In genomic region chr7:4165286-4165685, GRCm38 (mm10) we compare ENCODE assay signal across 10 mouse cellular contexts. TPM values are rescaled to one million over a fixed set of nuclear protein-coding genes. Genes with fewer than 3 reads are reported as not detected.
DNase-seq lines count a peak whose midpoint lies in the region; ATAC-seq and TF ChIP-seq lines count a peak whose summit lies in the region.
"Had no signal": no experiment of that assay in that cellular context is flagged by ENCODE, and none has a peak within 500 bp of the region (broad histone marks: within the 10 kb centered on the region; RNA-seq: fewer than 3 reads in every experiment).

No protein-coding gene starts in this region.

- no peak for ATAC-seq in embryonic facial prominence, embryonic 11.5 days (replicated peaks; ENCODE audit: insufficient number of reproducible peaks, low FRiP score, low TSS enrichment, low read depth)
- peak; percentile 58 for ATAC-seq in intestine, postnatal 0 days
- no peak for ATAC-seq in liver, embryonic 15.5 days (ENCODE audit: insufficient read depth)
- ATAC-seq in cerebellum, adult (ENCODE audit: insufficient number of reproducible peaks, low FRiP score, low TSS enrichment), result no peak

- H3K9me3 ChIP-seq in embryonic facial prominence, embryonic 11.5 days (replicated peaks; ENCODE audit: control insufficient read depth, low read length), result no peaks in the 10 kb centered on the region
- no peaks in the 10 kb centered on the region for H3K9me3 ChIP-seq in intestine, postnatal 0 days (ENCODE audit: control insufficient read depth)
- H3K9me3 ChIP-seq in liver, embryonic 15.5 days (replicated peaks), result no peaks in the 10 kb centered on the region

- H3K4me1 ChIP-seq in embryonic facial prominence, embryonic 11.5 days (ENCODE audit: control insufficient read depth, insufficient read depth, low read length), result no peaks in the 10 kb centered on the region
- H3K4me1 ChIP-seq in intestine, postnatal 0 days (replicated peaks; ENCODE audit: control insufficient read depth, insufficient read depth, low read length), result no peaks in the 10 kb centered on the region; the same call in 1 of the 2 replicates
- peaks cover 15% of the 10 kb centered on the region for H3K4me1 ChIP-seq in liver, embryonic 15.5 days (replicated peaks)

- intact Hi-C loops in gastrocnemius, adult 2 months (cut with DNase I), result no loop called here

- H3K4me2 ChIP-seq in embryonic facial prominence, embryonic 11.5 days (ENCODE audit: low read depth, low read length), result 0 out of 2 replicates have a peak overlapping the region, but pooled peaks have one; percentile 25
- peak overlapping the region; percentile 77 for H3K4me2 ChIP-seq in intestine, postnatal 0 days (replicated peaks; ENCODE audit: low read depth)
- peak overlapping the region; percentile 57 for H3K4me2 ChIP-seq in liver, embryonic 15.5 days

- WGBS in embryonic facial prominence, embryonic 11.5 days, result 21% methylated on average over 3 of the region's 3 CpGs
- 7% methylated on average over 3 of the region's 3 CpGs for WGBS in intestine, postnatal 0 days
- 21% methylated on average over 3 of the region's 3 CpGs for WGBS in liver, embryonic 15.5 days (ENCODE audit: insufficient replicate concordance)

- no peaks in the 10 kb centered on the region for H3K36me3 ChIP-seq in embryonic facial prominence, embryonic 11.5 days (replicated peaks; ENCODE audit: control insufficient read depth, insufficient read depth, low read depth, low read length)
- H3K36me3 ChIP-seq in intestine, postnatal 0 days (ENCODE audit: control insufficient read depth, insufficient read depth), result no peaks in the 10 kb centered on the region
- H3K36me3 ChIP-seq in liver, embryonic 15.5 days (replicated peaks), result no peaks in the 10 kb centered on the region

- no peak for TF ChIP-seq CTCF in gastrocnemius, adult 2 months (IDR thresholded peaks at IDR 0.05)
- no peak for TF ChIP-seq CTCF in intestine, postnatal 0 days (IDR thresholded peaks at IDR 0.05; ENCODE audit: low read depth)

- peak overlapping the region; percentile 47; the same call in 1 of the 2 replicates for H3K4me3 ChIP-seq in gastrocnemius, adult 2 months
- H3K4me3 ChIP-seq in embryonic facial prominence, embryonic 11.5 days (ENCODE audit: low read depth, low read length), result peak overlapping the region; percentile 9; the same call in 1 of the 2 replicates
- H3K4me3 ChIP-seq in intestine, postnatal 0 days (ENCODE audit: low read depth, low read length), result peak overlapping the region; percentile 71
- 0 out of 2 replicates have a peak overlapping the region, but pooled peaks have one; percentile 49 for H3K4me3 ChIP-seq in liver, embryonic 15.5 days (replicated peaks)

- H3K9ac ChIP-seq in embryonic facial prominence, embryonic 11.5 days (replicated peaks; ENCODE audit: low read length), result 0 out of 2 replicates have a peak overlapping the region, but pooled peaks have one; percentile 37
- H3K9ac ChIP-seq in intestine, postnatal 0 days (ENCODE audit: low read depth, low read length), result peak overlapping the region; percentile 40; the same call in 1 of the 2 replicates
- no peak overlapping the region for H3K9ac ChIP-seq in liver, embryonic 15.5 days

- H3K27me3 ChIP-seq in embryonic facial prominence, embryonic 11.5 days (ENCODE audit: control insufficient read depth, insufficient read depth, low read length), result no peaks in the 10 kb centered on the region
- no peaks in the 10 kb centered on the region for H3K27me3 ChIP-seq in intestine, postnatal 0 days (replicated peaks; ENCODE audit: control insufficient read depth, insufficient read depth, low read length)
- no peaks in the 10 kb centered on the region for H3K27me3 ChIP-seq in liver, embryonic 15.5 days

- H3K27ac ChIP-seq in gastrocnemius, adult 2 months, result peak overlapping the region; percentile 58; the same call in 1 of the 2 replicates
- H3K27ac ChIP-seq in embryonic facial prominence, embryonic 11.5 days (replicated peaks; ENCODE audit: low read depth, low read length), result no peak overlapping the region
- peak overlapping the region; percentile 96 for H3K27ac ChIP-seq in intestine, postnatal 0 days (ENCODE audit: low read depth, low read length)
- no peak overlapping the region for H3K27ac ChIP-seq in liver, embryonic 15.5 days (replicated peaks)

- DNase-seq in gastrocnemius, adult 2 months, result no peak
- no peak for DNase-seq in gastrocnemius, adult 8-10 months (ENCODE audit: low spot score in 2 of 2)
- no peak for DNase-seq in embryonic facial prominence, embryonic 11.5 days (ENCODE audit: low spot score)
- no peak for DNase-seq in urinary bladder, adult 2 months (ENCODE audit: low spot score)
- no peak for DNase-seq in ovary, postnatal 14 days (ENCODE audit: low spot score)
- DNase-seq: cerebellum, postnatal 10 days had no signal

RNA-seq across cellular contexts. Expression of gene Cdc42ep5, which starts 0.6 kb away (rescaled TPM):
- total RNA-seq in gastrocnemius, adult 2 months (2021), result 1 to 10 TPM; 1.4 to 2.0 TPM
- total RNA-seq in gastrocnemius, adult 8-10 months (2022), result 1 to 10 TPM; 1.5 to 2.2 (median 2.0) TPM
- polyA plus RNA-seq in embryonic facial prominence, embryonic 11.5 days (2014; fragmentation: Nextera tagmentation; extraction: Ambion mirVana), result 43.9 and 45.7 TPM in 2 replicates
- polyA plus RNA-seq in intestine, postnatal 0 days (2015; fragmentation: Nextera tagmentation; extraction: Ambion mirVana), result 120 and 126 TPM in 2 replicates
- polyA plus RNA-seq in liver, embryonic 15.5 days (2015; fragmentation: Nextera tagmentation; extraction: Ambion mirVana), result 6.1 and 6.3 TPM in 2 replicates
- 90.1 and 98.9 TPM in 2 replicates for polyA plus RNA-seq in urinary bladder, adult 2 months (2012; rRNA removed)
- total RNA-seq: megakaryocyte progenitor cell, adult 5-6 weeks had no signal

RNA-seq across cellular contexts. Expression of gene Leng9, which starts 15.1 kb away (rescaled TPM):
- total RNA-seq in gastrocnemius, adult 2 months (2021), result 1 to 10 TPM; 2.1 to 2.2 TPM
- total RNA-seq in gastrocnemius, adult 8-10 months (2022), result 1 to 10 TPM; 1.8 to 2.4 (median 2.1) TPM
- polyA plus RNA-seq in embryonic facial prominence, embryonic 11.5 days (2014; fragmentation: Nextera tagmentation; extraction: Ambion mirVana), result 1.6 and 1.9 TPM in 2 replicates
- 14.1 and 16.0 TPM in 2 replicates for polyA plus RNA-seq in intestine, postnatal 0 days (2015; fragmentation: Nextera tagmentation; extraction: Ambion mirVana)
- 0.98 TPM in 2 replicates for polyA plus RNA-seq in liver, embryonic 15.5 days (2015; fragmentation: Nextera tagmentation; extraction: Ambion mirVana)
- 5.8 and 6.3 TPM in 2 replicates for polyA plus RNA-seq in urinary bladder, adult 2 months (2012; rRNA removed)

RNA-seq across cellular contexts. Expression of gene Leng8, which starts 28.4 kb away (rescaled TPM):
- total RNA-seq in gastrocnemius, adult 2 months (2021), result 10 to 100 TPM; 44.5 to 45.4 TPM
- total RNA-seq in gastrocnemius, adult 8-10 months (2022), result 10 to 100 TPM; 23.8 to 30.8 (median 25.8) TPM
- 31.4 and 37.5 TPM in 2 replicates for polyA plus RNA-seq in embryonic facial prominence, embryonic 11.5 days (2014; fragmentation: Nextera tagmentation; extraction: Ambion mirVana)
- 13.8 and 15.2 TPM in 2 replicates for polyA plus RNA-seq in intestine, postnatal 0 days (2015; fragmentation: Nextera tagmentation; extraction: Ambion mirVana)
- polyA plus RNA-seq in liver, embryonic 15.5 days (2015; fragmentation: Nextera tagmentation; extraction: Ambion mirVana), result 20.1 and 25.2 TPM in 2 replicates
- polyA plus RNA-seq in urinary bladder, adult 2 months (2012; rRNA removed), result 262 and 275 TPM in 2 replicates

RNA-seq across cellular contexts. Expression of gene Ttyh1, which starts 46.1 kb away (rescaled TPM):
- 1 to 10 TPM; 1.8 to 4.7 TPM for total RNA-seq in gastrocnemius, adult 2 months (2021)
- 1 to 10 TPM in 1 of 4 experiments, under 1 TPM in 3; 0.18 to 1.3 (median 0.75) TPM for total RNA-seq in gastrocnemius, adult 8-10 months (2022)
- polyA plus RNA-seq in embryonic facial prominence, embryonic 11.5 days (2014; fragmentation: Nextera tagmentation; extraction: Ambion mirVana), result 8.3 and 10.2 TPM in 2 replicates
- polyA plus RNA-seq in intestine, postnatal 0 days (2015; fragmentation: Nextera tagmentation; extraction: Ambion mirVana), result 2.6 and 3.7 TPM in 2 replicates
- 0.38 and 0.39 TPM in 2 replicates for polyA plus RNA-seq in liver, embryonic 15.5 days (2015; fragmentation: Nextera tagmentation; extraction: Ambion mirVana)
- polyA plus RNA-seq in urinary bladder, adult 2 months (2012; rRNA removed), result 4.5 and 5.0 TPM in 2 replicates

Comparison
In these comparisons a context has a peak if more than half of its experiments do, and no peak if none do; other contexts are left out.
1. H3K27ac ChIP-seq: peak in gastrocnemius, adult 2 months (single experiment) and intestine, postnatal 0 days (single experiment); none in embryonic facial prominence, embryonic 11.5 days (single experiment) and liver, embryonic 15.5 days (single experiment).
2. H3K4me3 ChIP-seq: peak in every context shown above with its lines; median percentile 71 in intestine, postnatal 0 days; 49 in liver, embryonic 15.5 days; 47 in gastrocnemius, adult 2 months; 9 in embryonic facial prominence, embryonic 11.5 days.
3. H3K4me2 ChIP-seq: peak in every context shown above with its lines; median percentile 77 in intestine, postnatal 0 days; 57 in liver, embryonic 15.5 days; 25 in embryonic facial prominence, embryonic 11.5 days.